Mouse (Mus musculus) duodenum, adult 2 months (tissue): ENCODE data around the gene Stk39. TPM values are rescaled to one million over a fixed set of nuclear protein-coding genes. Genes with fewer than 3 reads are reported as not detected.

ENCODE experiments used
- polyA plus RNA-seq: library from polyadenylated mRNA; depleted of rRNA; stranded (reverse); fragments of >200 nt; gene quantifications from 2 replicates; pipeline ENCODE4 v1.2.3, GENCODE M21; 2012; ENCODE audit warnings: low replicate concordance; rRNA removed

Stk39 gene
- 4.8 and 7.9 TPM in 2 replicates for polyA plus RNA-seq

DNA sequence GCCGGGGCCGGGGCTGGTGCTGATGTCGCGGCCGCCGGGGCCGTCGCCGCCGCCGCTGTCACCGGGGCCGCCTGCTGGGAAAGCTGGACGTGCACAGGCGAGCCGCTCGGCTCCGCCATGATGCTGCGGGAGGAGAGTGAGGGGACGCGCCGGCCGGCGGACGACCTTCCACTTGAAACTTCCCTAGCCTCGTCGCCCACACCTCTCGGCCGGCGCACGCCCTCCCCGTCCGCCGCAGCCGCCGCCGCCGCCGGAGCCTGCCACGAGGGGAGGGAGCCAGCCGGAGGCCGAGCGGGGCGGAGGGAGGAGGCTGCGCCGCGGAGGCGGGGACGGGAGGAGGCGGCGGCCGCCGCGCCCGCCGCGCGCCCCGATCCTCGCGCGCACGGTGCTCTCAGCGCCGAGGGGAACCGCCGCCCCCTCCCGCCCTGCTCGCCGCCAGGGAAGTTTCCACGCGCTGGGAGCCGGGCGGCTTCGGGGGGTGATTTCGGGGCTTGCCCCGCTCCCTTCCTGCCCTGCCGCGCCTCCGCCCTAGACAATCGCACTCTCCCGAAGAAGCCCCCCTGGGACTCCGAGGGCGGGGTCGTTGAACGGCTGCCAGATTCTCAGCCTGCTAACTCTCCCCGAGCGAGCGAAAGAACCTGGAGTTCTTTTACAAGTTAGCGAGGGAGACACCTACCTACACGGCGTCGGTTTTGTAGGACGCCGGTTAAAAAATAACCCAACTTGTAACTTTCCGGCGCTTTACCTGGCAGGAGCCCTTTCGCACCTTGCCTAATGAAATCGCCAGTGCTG lies at the start of gene Stk39:
Stk39 (minus strand) TSS at position 510 of the 792 bp plus-strand sequence.

Other genes starting within 250 kb of the Stk39 start
- gene 4933409G03Rik, start 110.1 kb upstream of the Stk39 start, polyA plus RNA-seq = not detected in 2 replicates
- gene 4932414N04Rik, start 184.2 kb upstream of the Stk39 start, polyA plus RNA-seq = not detected in 2 replicates